Mouse (Mus musculus): ENCODE results near the gene Rnf182. TPM values are rescaled to one million over a fixed set of nuclear protein-coding genes. Genes with fewer than 3 reads are reported as not detected.

Rnf182 gene
- total RNA-seq, 1 experiment from 2014 or later: 2.3 TPM

DNA sequence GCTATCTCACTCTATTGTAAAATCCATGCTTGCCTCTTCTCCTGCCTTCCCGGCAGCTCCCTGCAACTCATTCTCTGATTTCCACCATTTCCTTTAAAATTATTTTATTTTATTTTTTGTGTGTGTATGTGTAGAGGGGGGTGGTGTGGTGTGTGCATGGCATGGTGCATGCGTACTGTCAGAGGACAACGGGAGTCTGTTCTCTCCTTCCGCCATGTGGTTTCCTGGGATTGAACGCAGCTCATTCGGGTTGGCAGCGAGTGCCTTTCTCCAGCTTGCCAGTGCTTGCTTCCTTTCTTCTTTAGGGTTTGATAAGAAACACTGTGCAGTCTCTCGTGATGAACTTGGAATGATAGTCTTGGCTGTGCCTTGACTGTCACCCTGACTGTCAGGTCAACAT lies 105.0 kb downstream of the Rnf182 start:
- ATAC-seq (replicated peaks in 1 of 2; ENCODE audit: insufficient read depth in 1 of 2, low FRiP score in 2 of 2, low TSS enrichment in 1 of 2, low read depth in 1 of 2, poor library complexity in 2 of 2, severe bottlenecking in 2 of 2): no peak

Other genes with a start within 250 kb of the Rnf182 start
- 168 and 276 TPM in 2 replicates for gene Nol7, start 217.3 kb upstream of the Rnf182 start, total RNA-seq (2017)
- gene Ranbp9, start 134.4 kb upstream of the Rnf182 start, total RNA-seq (2017): 92.1 and 108 TPM in 2 replicates
- 32.2 and 34.8 TPM in 2 replicates for gene Mcur1, start 55.5 kb upstream of the Rnf182 start, total RNA-seq (2017)
- 1.6 and 2.7 TPM in 2 replicates for gene Cd83, start 169.1 kb downstream of the Rnf182 start, total RNA-seq (2017)

All from hematopoietic stem cell, adult 5-6 weeks (primary cell).